Mouse (Mus musculus) forebrain, postnatal 0 days (tissue): ENCODE results near the gene Dsn1. TPM values are rescaled to one million over a fixed set of nuclear protein-coding genes. Genes with fewer than 3 reads are reported as not detected.
A peak's percentile ranks its signal among the peaks of the same experiment; 100 is the strongest.

ENCODE experiments used
- ATAC-seq: fragments of 200-750 bp; cut with Nextera tagmentation; 2 replicates; pipeline ENCODE4 v1.8.0; 2017; ENCODE audit warnings: mild to moderate bottlenecking, moderate library complexity
- DNase-seq: peaks from one replicate; pipeline ENCODE4 v3.0.0-alpha.2; 2015
- H3K27ac ChIP-seq: fragments of 300-500 bp; sonication (generic); 2 replicates; pipeline ENCODE4 v1.5.1; 2014; ENCODE audit warnings: low read depth, mild to moderate bottlenecking, antibody characterized with exemption, low read length, moderate library complexity, mixed read lengths
- H3K27me3 ChIP-seq: fragments of 300-500 bp; sonication (generic); 2 replicates; pipeline ENCODE4 v1.6.1; 2014; ENCODE audit warnings: mild to moderate bottlenecking, low read length, mixed read lengths; ENCODE audit not compliant: insufficient read depth
- H3K36me3 ChIP-seq: fragments of 300-500 bp; sonication (generic); 2 replicates; pipeline ENCODE4 v1.6.1; 2014; ENCODE audit warnings: mild to moderate bottlenecking, moderate library complexity; ENCODE audit not compliant: insufficient read depth
- H3K4me1 ChIP-seq: fragments of 300-500 bp; sonication (generic); 2 replicates; pipeline ENCODE4 v1.6.1; 2014; ENCODE audit warnings: antibody characterized with exemption; ENCODE audit not compliant: insufficient read depth
- H3K4me2 ChIP-seq: fragments of 300-500 bp; sonication (generic); 2 replicates; pipeline ENCODE4 v1.6.1; 2014; ENCODE audit warnings: low read depth, mild to moderate bottlenecking, moderate library complexity
- H3K4me3 ChIP-seq: fragments of 300-500 bp; sonication (generic); 2 replicates; pipeline ENCODE4 v1.5.1; 2014; ENCODE audit warnings: low read depth, low read length, mixed read lengths
- H3K9ac ChIP-seq: fragments of 300-500 bp; sonication (generic); 2 replicates; pipeline ENCODE4 v1.6.1; 2014; ENCODE audit warnings: mild to moderate bottlenecking
- H3K9me3 ChIP-seq: fragments of 300-500 bp; sonication (generic); 2 replicates; pipeline ENCODE4 v1.6.1; 2016; ENCODE audit warnings: low read length
- CTCF ChIP-seq: sonication (generic); IDR thresholded peaks from 2 replicates; pipeline ENCODE4 v1.5.1; 2016; ENCODE audit warnings: antibody characterized with exemption, control low read depth, low read depth
- WGBS: fragments of 180-500 bp; shearing (Covaris S2); extraction: QIAGEN DNeasy Blood & Tissue Kit; methylation state at CpG from one replicate; pipeline ENCODE4 v1.1.7; 2014; 5-methylcytosine and 5-hydroxymethylcytosine counted together
- polyA plus RNA-seq: library from polyadenylated mRNA; unstranded; fragments of >200 nt; fragmentation: Nextera tagmentation; extraction: Ambion mirVana; gene quantifications from 2 replicates; pipeline ENCODE4 v1.2.1, GENCODE M21; 2015
- total RNA-seq: library from RNA; depleted of rRNA; stranded (reverse); fragments of >200 nt; gene quantifications from 2 replicates; pipeline ENCODE4 v1.2.3, GENCODE M21; 2014; rRNA removed

The Dsn1 gene
- total and polyA plus RNA-seq, 2 experiments from 2014 or later: 10.0 to 12.2 TPM

DNA sequence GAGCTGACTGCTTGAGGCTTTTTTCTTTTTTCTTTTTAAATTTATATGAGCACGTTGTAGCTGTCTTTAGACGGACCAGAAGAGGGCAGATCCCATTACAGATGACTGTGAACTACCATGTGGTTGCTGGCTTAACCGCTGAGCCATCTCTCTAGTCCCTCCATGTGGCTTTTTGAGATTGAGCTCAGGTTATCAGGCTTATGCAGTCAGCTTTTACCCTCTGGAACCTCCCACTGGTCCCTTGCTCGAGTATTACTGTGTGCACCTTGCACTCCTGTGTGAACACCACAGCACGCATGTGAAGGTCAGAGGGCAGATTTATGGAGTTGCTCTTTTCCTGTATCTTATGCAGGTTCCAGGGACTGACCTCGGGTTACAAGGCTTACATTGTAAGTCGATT, 50.6 kb downstream of the Dsn1 start:
- H3K27ac ChIP-seq: no peak overlapping the region
- 76% methylated on average over 7 of the region's 7 CpGs for WGBS
- ATAC-seq (no peak), DNase-seq (no peak)
- H3K4me1 ChIP-seq: no peaks in the 10 kb centered on the region
- no peaks in the 10 kb centered on the region for H3K9me3 ChIP-seq
- H3K4me3 ChIP-seq: no peak overlapping the region
- peaks cover 11% of the 10 kb centered on the region for H3K36me3 ChIP-seq
- H3K27me3 ChIP-seq: no peaks in the 10 kb centered on the region
- H3K4me2 ChIP-seq: no peak overlapping the region
- H3K9ac ChIP-seq: no peak overlapping the region
- no peak for TF ChIP-seq CTCF

DNA sequence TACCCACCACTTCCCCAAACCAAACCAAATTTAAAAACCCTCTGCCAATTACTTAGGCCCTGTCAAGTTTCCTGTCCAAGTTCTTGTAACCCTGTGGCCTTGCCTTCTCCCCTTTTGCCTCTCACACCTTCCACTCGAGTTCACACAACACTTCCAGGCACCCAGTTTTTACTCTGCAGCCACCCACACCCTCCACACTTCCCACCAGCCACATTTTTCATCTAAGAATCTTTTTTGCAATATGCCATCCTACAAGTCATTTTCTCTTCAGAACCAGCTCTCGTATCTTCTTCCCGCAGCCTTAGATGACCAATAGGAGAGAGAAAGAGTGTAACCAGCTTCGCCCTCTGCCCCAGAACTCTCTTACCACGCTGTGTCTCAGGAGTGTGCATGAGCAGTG, 52.5 kb downstream of the Dsn1 start:
- no peaks in the 10 kb centered on the region for H3K27me3 ChIP-seq
- ATAC-seq (no peak), DNase-seq (no peak)
- H3K9ac ChIP-seq: no peak overlapping the region
- TF ChIP-seq CTCF: no peak
- H3K27ac ChIP-seq: no peak overlapping the region
- no peaks in the 10 kb centered on the region for H3K9me3 ChIP-seq
- 89% methylated on average over 5 of the region's 5 CpGs for WGBS
- H3K4me1 ChIP-seq: peaks cover 5% of the 10 kb centered on the region; the same call in 1 of the 2 replicates
- no peak overlapping the region for H3K4me2 ChIP-seq
- H3K4me3 ChIP-seq: no peak overlapping the region
- H3K36me3 ChIP-seq: peaks cover 11% of the 10 kb centered on the region

DNA sequence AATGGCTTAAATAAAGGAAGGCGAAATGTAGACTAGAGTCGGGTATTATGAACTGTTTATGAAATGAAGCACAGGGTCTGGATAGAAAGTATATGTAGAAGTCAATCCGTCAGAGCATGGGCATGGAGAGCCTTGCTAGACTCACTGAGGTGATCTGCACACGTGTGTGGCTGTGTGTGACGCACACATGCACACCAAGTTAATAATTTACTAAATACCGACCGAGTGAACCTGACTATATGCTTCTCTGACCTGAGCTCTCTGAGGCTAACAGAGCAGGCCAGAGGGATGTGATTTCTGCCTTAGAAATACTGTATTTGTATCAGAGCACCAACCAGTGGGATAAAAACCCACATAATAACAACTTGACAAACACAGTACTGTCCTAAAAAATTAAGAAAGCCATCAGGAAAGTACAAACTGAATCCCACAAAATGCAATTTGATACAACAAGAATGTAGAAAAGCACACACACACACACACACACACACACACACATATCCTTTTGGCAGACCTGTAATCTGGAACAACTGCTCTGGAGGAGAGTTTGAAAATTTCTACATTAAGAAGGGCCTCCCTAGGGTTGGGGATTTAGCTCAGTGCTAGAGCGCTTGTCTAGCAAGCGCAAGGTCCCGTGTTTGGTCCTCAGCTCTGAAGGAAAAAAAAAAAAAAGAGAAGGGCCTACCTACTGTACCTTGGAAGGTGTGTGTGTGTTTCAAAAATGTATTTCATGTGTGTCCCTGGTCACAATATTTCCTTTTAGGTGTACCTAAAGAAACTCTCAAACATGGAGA, 55.5 kb downstream of the Dsn1 start:
- 84% methylated on average over 10 of the region's 10 CpGs for WGBS
- Histone ChIP-seq H3K9me3 (no peaks in the 10 kb centered on the region), H3K27ac (peak overlapping the region; percentile 50; the same call in 1 of the 2 replicates)

DNA sequence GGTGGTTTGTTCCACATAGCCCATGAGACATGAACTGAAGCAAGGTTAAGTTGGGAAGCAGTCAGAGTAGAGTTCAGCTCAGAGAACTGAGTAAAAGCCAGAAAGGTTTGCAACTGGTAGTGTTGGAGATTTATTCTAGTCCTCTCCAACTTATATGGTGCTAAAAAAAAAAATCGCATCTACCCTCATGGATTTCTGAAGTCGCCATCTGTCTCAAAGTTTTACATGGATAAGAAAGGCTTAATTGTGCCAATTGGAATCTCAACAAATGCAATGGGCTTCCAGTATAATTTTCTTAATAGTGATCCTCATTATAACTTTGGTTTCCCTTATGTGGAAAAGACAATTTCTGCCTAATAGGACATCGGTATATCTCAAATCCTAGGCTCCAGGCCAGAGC, 56.1 kb downstream of the Dsn1 start:
- ATAC-seq (no peak), DNase-seq (peak; percentile 48)
- Histone ChIP-seq H3K4me3 (no peak overlapping the region), H3K4me2 (no peak overlapping the region), H3K9me3 (no peaks in the 10 kb centered on the region), H3K27me3 (no peaks in the 10 kb centered on the region), H3K36me3 (peaks cover 25% of the 10 kb centered on the region), H3K27ac (peak overlapping the region; percentile 50; the same call in 1 of the 2 replicates), H3K9ac (no peak overlapping the region), H3K4me1 (peaks cover 5% of the 10 kb centered on the region; the same call in 1 of the 2 replicates)
- TF ChIP-seq CTCF: no peak
- WGBS: 55% methylated on average over 3 of the region's 3 CpGs

More for the DNA sequence above, 55.5 kb downstream of the Dsn1 start:
- Histone ChIP-seq H3K27me3 (no peaks in the 10 kb centered on the region), H3K4me1 (peaks cover 5% of the 10 kb centered on the region; the same call in 1 of the 2 replicates), H3K4me3 (no peak overlapping the region), H3K9ac (no peak overlapping the region), H3K4me2 (no peak overlapping the region), H3K36me3 (peaks cover 26% of the 10 kb centered on the region)
- DNase-seq (no peak), ATAC-seq (no peak)
- no peak for TF ChIP-seq CTCF

Other genes starting within 250 kb of the Dsn1 start
- 24.4 and 34.3 TPM in 2 replicates for gene Myl9, start 231.7 kb downstream of the Dsn1 start, total RNA-seq
- 34.6 and 39.6 TPM in 2 replicates for gene Myl9, start 231.7 kb downstream of the Dsn1 start, polyA plus RNA-seq
- gene Tgif2, start 167.1 kb downstream of the Dsn1 start, total RNA-seq: 13.1 and 13.7 TPM in 2 replicates
- 8.7 and 9.3 TPM in 2 replicates for gene Tgif2, start 167.1 kb downstream of the Dsn1 start, polyA plus RNA-seq
- 1.00 and 2.5 TPM in 2 replicates for gene 4930518I15Rik, start 149.2 kb downstream of the Dsn1 start, total RNA-seq
- gene 4930518I15Rik, start 149.2 kb downstream of the Dsn1 start, polyA plus RNA-seq: 1.3 and 2.1 TPM in 2 replicates
- gene Rab5if, start 144.0 kb downstream of the Dsn1 start, total RNA-seq: 123 TPM in 2 replicates
- gene Rab5if, start 144.0 kb downstream of the Dsn1 start, polyA plus RNA-seq: 154 and 169 TPM in 2 replicates
- gene Sla2, start 120.0 kb downstream of the Dsn1 start, total RNA-seq: not detected in 2 replicates
- 0.14 and 0.19 TPM in 2 replicates for gene Sla2, start 120.0 kb downstream of the Dsn1 start, polyA plus RNA-seq
- gene Ndrg3, start 15.1 kb downstream of the Dsn1 start, total RNA-seq: 147 and 168 TPM in 2 replicates
- 151 and 161 TPM in 2 replicates for gene Ndrg3, start 15.1 kb downstream of the Dsn1 start, polyA plus RNA-seq
- gene Soga1, start 72.1 kb upstream of the Dsn1 start, total RNA-seq: 80.5 and 93.7 TPM in 2 replicates
- gene Soga1, start 72.1 kb upstream of the Dsn1 start, polyA plus RNA-seq: 3.1 and 3.9 TPM in 2 replicates
- not detected in 2 replicates for gene Tldc2, start 79.9 kb upstream of the Dsn1 start, total RNA-seq
- gene Tldc2, start 79.9 kb upstream of the Dsn1 start, polyA plus RNA-seq: not detected in 2 replicates
- gene Samhd1, start 128.1 kb upstream of the Dsn1 start, total RNA-seq: 11.3 and 18.5 TPM in 2 replicates
- gene Samhd1, start 128.1 kb upstream of the Dsn1 start, polyA plus RNA-seq: 6.6 and 8.0 TPM in 2 replicates
- 5.9 and 10.4 TPM in 2 replicates for gene Rbl1, start 197.4 kb upstream of the Dsn1 start, total RNA-seq
- 3.1 and 4.2 TPM in 2 replicates for gene Rbl1, start 197.4 kb upstream of the Dsn1 start, polyA plus RNA-seq